Comparison of ENCODE assay signal across 1 mouse cellular context in the genomic region with DNA sequence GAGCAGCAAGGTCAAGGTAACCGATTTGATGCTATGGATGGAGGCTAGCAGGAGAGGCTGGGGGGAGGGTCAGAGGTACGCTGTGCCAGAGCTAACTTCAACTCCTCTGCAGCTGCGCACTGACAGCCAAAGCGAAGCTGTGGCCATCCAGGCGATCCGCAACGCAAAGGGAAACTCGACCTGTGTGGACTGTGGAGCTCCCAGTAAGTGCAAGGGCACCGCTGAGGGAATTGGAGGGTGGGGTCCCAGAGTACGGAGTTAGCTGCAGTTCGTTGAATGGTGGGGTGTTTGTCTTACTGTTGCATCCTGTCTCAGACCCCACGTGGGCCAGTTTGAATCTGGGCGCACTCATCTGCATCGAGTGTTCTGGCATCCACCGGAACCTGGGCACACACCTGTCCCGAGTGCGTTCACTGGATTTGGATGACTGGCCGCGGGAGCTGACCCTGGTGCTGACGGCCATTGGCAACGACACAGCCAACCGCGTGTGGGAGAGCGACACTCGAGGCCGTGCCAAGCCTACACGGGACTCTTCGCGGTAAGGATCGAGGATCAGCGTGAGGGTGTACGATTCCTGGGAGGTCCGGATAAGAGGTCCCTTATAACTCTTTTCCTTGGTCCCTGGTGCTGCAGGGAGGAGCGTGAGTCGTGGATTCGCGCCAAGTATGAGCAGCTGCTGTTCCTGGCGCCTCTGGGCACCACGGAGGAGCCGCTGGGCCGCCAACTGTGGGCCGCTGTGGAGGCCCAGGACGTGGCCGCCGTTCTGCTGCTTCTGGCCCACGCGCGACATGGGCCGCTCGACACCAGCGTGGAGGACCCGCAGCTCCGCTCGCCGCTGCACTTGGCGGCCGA.
TF ChIP-seq lines count a peak whose summit lies in the region.

No protein-coding gene starts in this region.

TF ChIP-seq in C2C12, 6 proteins besides CTCF, POLR2A, EP300 and RAD21:
- no peak for TF ChIP-seq CEBPB (IDR thresholded peaks at IDR 0.05; ENCODE audit: low read depth)
- no peak for TF ChIP-seq USF1 (IDR thresholded peaks at IDR 0.05; ENCODE audit: low read depth)
- TF ChIP-seq FOSL1 (IDR thresholded peaks at IDR 0.05; ENCODE audit: insufficient read depth, low read length, poor library complexity, severe bottlenecking) = no peak
- TF ChIP-seq MYOG (IDR thresholded peaks at IDR 0.05; ENCODE audit: control insufficient read depth, extremely low read depth, insufficient read length) = no peak
- peak; percentile 83 for TF ChIP-seq MAX (IDR thresholded peaks at IDR 0.05)
- TF ChIP-seq MYOD1 (IDR thresholded peaks at IDR 0.05; ENCODE audit: control insufficient read depth, insufficient read length, low read depth) = peak; percentile 34
